Mouse (Mus musculus) kidney, adult 10 weeks (tissue): ENCODE measurements around the gene Ccl27b. TPM values are rescaled to one million over a fixed set of nuclear protein-coding genes. Genes with fewer than 3 reads are reported as not detected.

Experiments used
- polyA plus RNA-seq: library from polyadenylated mRNA; stranded (reverse); fragments of 350-450 nt; fragmentation: Illumina TruSeq; extraction: RNeasy Lipid Tissue Mini Kit (QIAGEN cat#74804); gene quantifications from one replicate; pipeline ENCODE4 v1.2.3, GENCODE M21; 2014; ENCODE audit warnings: low read depth, low replicate concordance

Gene Ccl27b
- not detected for polyA plus RNA-seq

GRCm38 (mm10) chr4:42654951-42655350 lies at the start of gene Ccl27b:
Gene Ccl27b, plus strand, starts transcription at chr4:42655251.

GRCm38 (mm10) chr4:42611895-42612294 lies 43.2 kb upstream of the Ccl27b start, which contains the start of gene Gm10591:
Gene Gm10591, plus strand, starts transcription at chr4:42612195.

GRCm38 (mm10) chr4:42629419-42629818 lies 25.6 kb upstream of the Ccl27b start, which contains the start of gene Gm2564:
Gene Gm2564, plus strand, starts transcription at chr4:42629719.

GRCm38 (mm10) chr4:42661793-42662192 lies 6.7 kb downstream of the Ccl27b start, which contains the start of gene Il11ra2:
Gene Il11ra2, minus strand, starts transcription at chr4:42661893.

Other genes with a start within 250 kb of the Ccl27b start
- not detected for gene Gm21586, start 215.9 kb upstream of the Ccl27b start, polyA plus RNA-seq
- not detected for gene Gm2163, start 188.5 kb upstream of the Ccl27b start, polyA plus RNA-seq
- not detected for gene Fam205a2, start 127.1 kb upstream of the Ccl27b start, polyA plus RNA-seq
- gene Gm10591, start 43.1 kb upstream of the Ccl27b start, polyA plus RNA-seq: not detected
- not detected for gene Gm2564, start 25.5 kb upstream of the Ccl27b start, polyA plus RNA-seq
- gene Il11ra2, start 6.6 kb downstream of the Ccl27b start, polyA plus RNA-seq: not detected
- not detected for gene 4930578G10Rik, start 80.3 kb downstream of the Ccl27b start, polyA plus RNA-seq
- gene Ccl19, start 101.3 kb downstream of the Ccl27b start, polyA plus RNA-seq: not detected
- gene Ccl21a, start 118.7 kb downstream of the Ccl27b start, polyA plus RNA-seq: not detected
- not detected for gene Fam205a1, start 198.6 kb downstream of the Ccl27b start, polyA plus RNA-seq
- not detected for gene Gm12394, start 201.5 kb downstream of the Ccl27b start, polyA plus RNA-seq
- gene Fam205c, start 219.0 kb downstream of the Ccl27b start, polyA plus RNA-seq: not detected